Mouse (Mus musculus) midbrain, embryonic 15.5 days (tissue): ENCODE data around the gene Pcp4l1. TPM values are rescaled to one million over a fixed set of nuclear protein-coding genes. Genes with fewer than 3 reads are reported as not detected.

Source experiments
- ATAC-seq: fragments of 200-750 bp; cut with Nextera tagmentation; replicated peaks from 2 replicates; pipeline ENCODE4 v1.8.0; 2017; ENCODE audit warnings: moderate TSS enrichment
- H3K27ac ChIP-seq: fragments of 300-500 bp; sonication (generic); 2 replicates; pipeline ENCODE4 v1.5.1; 2015; ENCODE audit warnings: mild to moderate bottlenecking, inconsistent platforms
- H3K27me3 ChIP-seq: fragments of 300-500 bp; sonication (generic); replicated peaks from 2 replicates; pipeline ENCODE4 v1.6.1; 2015; ENCODE audit warnings: inconsistent platforms
- H3K36me3 ChIP-seq: fragments of 300-500 bp; sonication (generic); replicated peaks from 2 replicates; pipeline ENCODE4 v1.6.1; 2015; ENCODE audit warnings: inconsistent platforms
- H3K4me1 ChIP-seq: fragments of 300-500 bp; sonication (generic); 2 replicates; pipeline ENCODE4 v1.6.1; 2015; ENCODE audit warnings: inconsistent platforms
- H3K4me2 ChIP-seq: fragments of 300-500 bp; sonication (generic); 2 replicates; pipeline ENCODE4 v1.6.1; 2015; ENCODE audit warnings: inconsistent platforms, mild to moderate bottlenecking, moderate library complexity
- H3K4me3 ChIP-seq: fragments of 300-500 bp; sonication (generic); 2 replicates; pipeline ENCODE4 v1.5.1; 2015; ENCODE audit warnings: mild to moderate bottlenecking, inconsistent platforms
- H3K9ac ChIP-seq: fragments of 300-500 bp; sonication (generic); 2 replicates; pipeline ENCODE4 v1.6.1; 2015; ENCODE audit warnings: mild to moderate bottlenecking, inconsistent platforms
- H3K9me3 ChIP-seq: fragments of 300-500 bp; sonication (generic); 2 replicates; pipeline ENCODE4 v1.6.1; 2016; ENCODE audit warnings: inconsistent platforms
- WGBS: fragments of 180-500 bp; shearing (Covaris S2); methylation state at CpG from one replicate; pipeline ENCODE4 v1.1.7; 2015; ENCODE audit warnings: mixed read lengths; 5-methylcytosine and 5-hydroxymethylcytosine counted together
- polyA plus RNA-seq: library from polyadenylated mRNA; unstranded; fragments of >200 nt; fragmentation: Nextera tagmentation; extraction: Ambion mirVana; gene quantifications from 2 replicates; pipeline ENCODE4 v1.2.1, GENCODE M21; 2015

Pcp4l1 gene
- polyA plus RNA-seq, 1 experiment from 2014 or later = 17.9 TPM

DNA sequence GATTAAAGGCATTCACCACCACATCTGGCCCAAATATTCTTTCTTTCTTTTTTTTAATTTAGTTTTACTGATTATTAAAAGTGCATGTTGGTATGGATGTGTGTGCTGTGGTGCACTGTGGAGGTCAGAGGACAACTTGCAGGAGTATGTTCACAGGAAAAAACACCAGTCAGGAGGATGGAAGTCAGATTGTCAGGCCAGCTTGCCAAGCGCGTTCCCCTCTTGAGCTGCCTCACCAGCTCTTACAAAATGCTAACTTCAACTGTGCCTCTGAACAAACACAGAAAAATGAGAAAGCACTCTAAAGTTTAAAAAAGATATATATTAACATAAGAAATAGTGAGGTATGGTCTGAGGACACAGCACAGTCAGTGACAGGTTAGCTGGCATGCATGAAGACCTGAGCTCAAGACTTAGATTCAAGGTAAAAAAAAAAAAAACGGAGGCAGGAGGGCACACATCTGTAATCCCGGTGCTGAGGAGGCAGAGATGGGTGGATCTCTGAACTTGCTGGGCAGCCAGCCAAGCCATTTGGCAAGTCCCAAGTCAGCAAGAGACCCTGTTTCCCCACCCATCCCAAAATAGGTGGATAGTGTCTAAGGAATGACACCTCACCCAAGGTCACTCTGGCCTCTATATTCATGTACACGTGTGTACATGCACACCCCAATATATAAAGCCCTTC, 16.4 kb downstream of the Pcp4l1 start:
- Histone ChIP-seq H3K36me3 (no peaks in the 10 kb centered on the region), H3K9ac (no peak overlapping the region), H3K27me3 (no peaks in the 10 kb centered on the region), H3K4me1 (no peaks in the 10 kb centered on the region), H3K4me2 (no peak overlapping the region), H3K27ac (no peak overlapping the region), H3K9me3 (no peaks in the 10 kb centered on the region), H3K4me3 (no peak overlapping the region)
- no peak for ATAC-seq
- 80% methylated on average over 5 of the region's 5 CpGs for WGBS

DNA sequence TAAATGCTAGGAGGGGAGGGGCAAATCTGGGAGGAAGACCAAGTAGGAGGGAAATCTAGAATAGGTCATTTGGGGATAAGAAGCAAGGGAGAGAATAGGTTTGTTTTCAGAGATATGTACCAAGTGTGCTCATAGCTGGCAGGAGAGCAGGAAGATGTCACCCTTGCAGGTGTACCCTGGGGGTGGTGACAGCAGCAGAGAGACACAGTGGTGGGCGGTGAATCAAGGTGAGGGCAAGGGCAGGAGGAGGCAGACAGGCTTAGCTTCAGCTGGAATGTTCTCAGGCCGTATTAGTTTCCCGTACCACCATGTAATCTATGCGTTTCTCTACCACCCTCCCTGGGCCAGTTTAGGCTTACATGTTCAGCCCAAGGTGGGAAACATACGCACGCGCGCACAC, 23.3 kb downstream of the Pcp4l1 start:
- no peak for ATAC-seq
- H3K27ac ChIP-seq = no peak overlapping the region
- H3K27me3 ChIP-seq = no peaks in the 10 kb centered on the region
- no peak overlapping the region for H3K9ac ChIP-seq
- no peaks in the 10 kb centered on the region for H3K9me3 ChIP-seq
- H3K4me1 ChIP-seq = no peaks in the 10 kb centered on the region
- no peak overlapping the region for H3K4me3 ChIP-seq
- no peak overlapping the region for H3K4me2 ChIP-seq
- H3K36me3 ChIP-seq = no peaks in the 10 kb centered on the region
- 97% methylated on average over 8 of the region's 8 CpGs for WGBS

- H3K9me3 ChIP-seq = no peaks in the 10 kb centered on the region
- no peaks in the 10 kb centered on the region for H3K4me1 ChIP-seq
- H3K27ac ChIP-seq = no peak overlapping the region
- ATAC-seq = no peak
- no peak overlapping the region for H3K9ac ChIP-seq
- no peak overlapping the region for H3K4me2 ChIP-seq
- 63% methylated on average over 3 of the region's 3 CpGs for WGBS
- no peak overlapping the region for H3K4me3 ChIP-seq
- H3K36me3 ChIP-seq = no peaks in the 10 kb centered on the region
- H3K27me3 ChIP-seq = no peaks in the 10 kb centered on the region
Observed at GRCm38 (mm10) chr1:171171138-171171537, 24.9 kb downstream of the Pcp4l1 start.

DNA sequence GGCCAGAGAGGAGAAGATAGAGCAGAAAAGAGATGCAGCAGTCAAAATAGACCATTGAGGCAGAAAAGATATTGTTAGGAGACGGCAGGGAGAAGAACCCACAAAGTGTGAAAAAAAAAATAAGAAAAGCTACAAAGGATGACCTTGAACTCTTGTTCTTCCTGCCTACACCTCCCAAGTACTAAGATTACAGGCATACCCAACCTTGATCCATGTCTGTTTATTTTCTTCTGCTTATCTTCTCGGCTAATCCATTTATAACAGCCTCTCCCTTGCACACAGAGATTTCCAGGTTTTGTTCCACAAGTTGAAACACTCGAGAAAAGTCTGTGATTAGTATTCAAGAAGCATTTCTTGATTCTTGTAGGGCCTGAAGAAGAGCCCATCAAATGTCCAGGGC, 26.2 kb downstream of the Pcp4l1 start:
- Histone ChIP-seq H3K4me2 (no peak overlapping the region), H3K27me3 (no peaks in the 10 kb centered on the region), H3K9me3 (no peaks in the 10 kb centered on the region), H3K4me3 (no peak overlapping the region), H3K4me1 (no peaks in the 10 kb centered on the region), H3K27ac (no peak overlapping the region), H3K36me3 (no peaks in the 10 kb centered on the region), H3K9ac (no peak overlapping the region)
- no peak for ATAC-seq
- WGBS = 56% methylated on average over 3 of the region's 3 CpGs

GRCm38 (mm10) chr1:171168906-171169305, 27.2 kb downstream of the Pcp4l1 start:
- 88% methylated on average over 12 of the region's 12 CpGs for WGBS
- H3K27me3 ChIP-seq = no peaks in the 10 kb centered on the region
- no peak overlapping the region for H3K9ac ChIP-seq
- no peak overlapping the region for H3K27ac ChIP-seq
- H3K4me2 ChIP-seq = no peak overlapping the region
- ATAC-seq = no peak
- H3K36me3 ChIP-seq = no peaks in the 10 kb centered on the region
- no peaks in the 10 kb centered on the region for H3K9me3 ChIP-seq
- no peaks in the 10 kb centered on the region for H3K4me1 ChIP-seq
- H3K4me3 ChIP-seq = no peak overlapping the region

- no peak for ATAC-seq
Observed at GRCm38 (mm10) chr1:171165629-171166345, 30.3 kb downstream of the Pcp4l1 start.

GRCm38 (mm10) chr1:171164258-171164657, 31.8 kb downstream of the Pcp4l1 start:
- Histone ChIP-seq H3K27ac (no peak overlapping the region), H3K27me3 (peaks cover 10% of the 10 kb centered on the region), H3K4me1 (no peaks in the 10 kb centered on the region), H3K36me3 (no peaks in the 10 kb centered on the region), H3K4me3 (no peak overlapping the region), H3K4me2 (no peak overlapping the region), H3K9ac (no peak overlapping the region), H3K9me3 (no peaks in the 10 kb centered on the region)
- ATAC-seq = no peak
- 37% methylated on average over 3 of the region's 3 CpGs for WGBS

More at GRCm38 (mm10) chr1:171165629-171166345, 30.3 kb downstream of the Pcp4l1 start:
- WGBS = 81% methylated on average over 5 of the region's 5 CpGs
- H3K36me3 ChIP-seq = no peaks in the 10 kb centered on the region
- no peak overlapping the region for H3K4me3 ChIP-seq
- H3K27ac ChIP-seq = no peak overlapping the region
- no peaks in the 10 kb centered on the region for H3K9me3 ChIP-seq
- no peaks in the 10 kb centered on the region for H3K4me1 ChIP-seq
- H3K9ac ChIP-seq = no peak overlapping the region
- H3K27me3 ChIP-seq = no peaks in the 10 kb centered on the region
- H3K4me2 ChIP-seq = no peak overlapping the region

DNA sequence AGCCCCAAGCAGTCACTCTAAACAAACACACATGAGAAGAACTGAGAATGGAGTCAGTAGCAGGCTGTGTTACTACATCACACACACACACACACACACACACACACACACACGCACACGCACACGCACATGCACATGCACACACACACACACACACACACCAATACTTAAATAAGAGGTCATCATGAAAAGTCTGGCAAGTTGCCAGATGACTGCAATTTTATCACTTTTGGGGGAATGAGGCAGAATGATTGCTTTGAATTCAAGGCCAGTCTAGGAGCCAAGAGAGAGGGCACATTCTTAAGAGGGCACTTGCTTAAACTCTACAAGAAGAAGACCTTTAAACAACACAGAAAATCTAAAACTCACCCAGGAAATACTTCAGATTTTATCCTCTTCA, 33.5 kb downstream of the Pcp4l1 start:
- ATAC-seq = no peak
- WGBS = 84% methylated on average over 3 of the region's 3 CpGs
- H3K4me2 ChIP-seq = no peak overlapping the region
- no peak overlapping the region for H3K4me3 ChIP-seq
- H3K9me3 ChIP-seq = no peaks in the 10 kb centered on the region
- H3K36me3 ChIP-seq = no peaks in the 10 kb centered on the region
- H3K27me3 ChIP-seq = peaks cover 22% of the 10 kb centered on the region
- no peak overlapping the region for H3K9ac ChIP-seq
- no peaks in the 10 kb centered on the region for H3K4me1 ChIP-seq
- no peak overlapping the region for H3K27ac ChIP-seq

- H3K9ac ChIP-seq = 0 out of 2 replicates have a peak overlapping the region, but pooled peaks have one; percentile 2
- ATAC-seq = no peak
- 3% methylated on average over 15 of the region's 15 CpGs for WGBS
- H3K27ac ChIP-seq = no peak overlapping the region
- no peaks in the 10 kb centered on the region for H3K4me1 ChIP-seq
- H3K4me3 ChIP-seq = peak overlapping the region; percentile 16; the same call in 1 of the 2 replicates
- H3K4me2 ChIP-seq = peak overlapping the region; percentile 42
- H3K9me3 ChIP-seq = no peaks in the 10 kb centered on the region
- H3K36me3 ChIP-seq = no peaks in the 10 kb centered on the region
- H3K27me3 ChIP-seq = peaks cover 22% of the 10 kb centered on the region
Observed at GRCm38 (mm10) chr1:171159485-171159975, 36.5 kb downstream of the Pcp4l1 start.

- H3K4me1 ChIP-seq = no peaks in the 10 kb centered on the region
- no peaks in the 10 kb centered on the region for H3K9me3 ChIP-seq
- no peaks in the 10 kb centered on the region for H3K36me3 ChIP-seq
- H3K27me3 ChIP-seq = peaks cover 22% of the 10 kb centered on the region
- no peak overlapping the region for H3K4me3 ChIP-seq
- no peak for ATAC-seq
- H3K4me2 ChIP-seq = no peak overlapping the region
- no peak overlapping the region for H3K27ac ChIP-seq
- no peak overlapping the region for H3K9ac ChIP-seq
Observed at GRCm38 (mm10) chr1:171157965-171158364, 38.1 kb downstream of the Pcp4l1 start.

DNA sequence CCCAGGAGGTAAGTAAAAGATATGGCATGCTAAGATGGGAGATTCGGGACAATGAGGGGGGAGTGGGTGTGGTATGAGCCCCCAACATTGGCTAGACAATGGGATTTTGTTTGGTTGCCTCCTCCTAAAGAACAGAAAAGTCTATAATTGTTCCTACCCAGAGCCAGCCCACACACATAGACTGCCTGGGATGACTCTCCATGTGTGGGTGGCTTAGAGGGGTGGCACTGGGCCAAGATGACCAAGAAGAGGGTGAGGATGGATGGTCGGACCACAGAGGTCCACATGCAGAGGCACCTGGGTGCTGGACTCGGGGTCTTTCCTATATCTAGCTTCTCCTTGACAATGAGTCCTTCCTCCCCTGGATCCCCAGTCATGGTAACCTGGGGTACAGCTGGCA, 39.4 kb downstream of the Pcp4l1 start:
- H3K36me3 ChIP-seq = no peaks in the 10 kb centered on the region
- H3K4me2 ChIP-seq = no peak overlapping the region
- no peaks in the 10 kb centered on the region for H3K9me3 ChIP-seq
- 75% methylated on average over 3 of the region's 3 CpGs for WGBS
- no peak overlapping the region for H3K27ac ChIP-seq
- ATAC-seq = no peak
- no peaks in the 10 kb centered on the region for H3K4me1 ChIP-seq
- no peak overlapping the region for H3K9ac ChIP-seq
- H3K27me3 ChIP-seq = peaks cover 22% of the 10 kb centered on the region
- no peak overlapping the region for H3K4me3 ChIP-seq

- H3K9me3 ChIP-seq = no peaks in the 10 kb centered on the region
- no peaks in the 10 kb centered on the region; the same call in 1 of the 2 replicates for H3K27me3 ChIP-seq
- no peaks in the 10 kb centered on the region for H3K36me3 ChIP-seq
- no peak overlapping the region for H3K4me2 ChIP-seq
- no peak for ATAC-seq
- H3K4me3 ChIP-seq = no peak overlapping the region
- no peak overlapping the region for H3K27ac ChIP-seq
- H3K9ac ChIP-seq = no peak overlapping the region
- peaks cover 22% of the 10 kb centered on the region for H3K4me1 ChIP-seq
- WGBS = 85% methylated on average over 4 of the region's 4 CpGs
Observed at GRCm38 (mm10) chr1:171151966-171152365, 44.1 kb downstream of the Pcp4l1 start.
